Mouse (Mus musculus): Measurements from ENCODE around the gene Gm10282.

The Gm10282 gene

GRCm38 (mm10) chr8:72305210-72305905 is at the start of gene Gm10282:
Gene Gm10282 (minus strand): TSS chr8:72305260.
- DNase-seq: no peak

- DNase-seq: no peak
Measured at GRCm38 (mm10) chr8:72354272-72354671, 49.2 kb upstream of the Gm10282 start.

- no peak for DNase-seq
Measured at GRCm38 (mm10) chr8:72353700-72354045, 48.6 kb upstream of the Gm10282 start.

- no peak for DNase-seq
Measured at GRCm38 (mm10) chr8:72352951-72353699, 48.1 kb upstream of the Gm10282 start.

DNA sequence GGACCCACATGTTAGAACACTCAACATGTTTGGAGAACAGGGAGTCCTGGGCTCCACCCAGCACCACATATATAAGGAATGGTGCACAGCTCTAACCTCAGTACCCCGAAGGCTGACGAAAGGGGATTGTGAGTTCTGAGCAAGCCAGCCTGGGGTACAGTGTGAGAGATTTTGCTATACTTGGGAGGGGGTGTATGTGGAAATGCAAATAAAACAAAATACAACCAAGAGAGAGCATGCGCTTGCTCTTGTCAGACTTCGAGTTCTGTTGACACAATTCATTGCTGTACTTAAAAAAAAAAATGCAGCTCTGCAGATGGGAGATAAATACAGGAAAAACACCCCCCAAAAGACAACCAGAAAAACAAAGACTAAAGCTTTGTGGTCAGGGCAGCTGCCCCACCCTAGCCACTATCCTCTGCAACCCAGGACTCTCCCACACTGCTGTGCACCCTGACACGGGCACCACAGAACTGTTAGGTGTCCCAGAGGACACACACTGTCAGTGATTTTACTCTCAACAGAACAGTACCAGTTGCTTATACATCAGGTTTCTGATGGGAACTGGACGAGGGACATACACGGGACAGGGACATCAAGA is 46.4 kb upstream of the Gm10282 start:
- no peak for DNase-seq

GRCm38 (mm10) chr8:72350727-72351126 is 45.7 kb upstream of the Gm10282 start:
- DNase-seq: no peak

DNA sequence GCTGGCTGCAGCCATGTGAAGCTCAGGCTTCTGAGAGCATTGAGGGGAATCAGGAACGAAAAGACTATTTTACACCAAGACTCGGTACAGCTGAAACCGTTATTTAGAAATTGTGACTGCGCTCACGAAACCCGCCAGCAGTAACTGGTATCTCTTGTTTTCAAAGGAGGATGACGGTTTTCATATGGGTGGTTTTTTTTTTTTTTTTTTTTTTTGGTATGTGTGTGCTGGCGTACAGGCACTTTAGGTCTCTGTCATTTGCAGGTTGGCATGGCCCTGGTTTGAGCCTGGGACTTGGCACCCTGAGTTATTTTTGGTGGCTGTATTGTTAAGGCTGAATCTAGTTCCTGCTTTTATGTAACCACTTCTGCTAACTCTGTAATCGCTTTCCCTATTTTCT is 44.8 kb upstream of the Gm10282 start:
- DNase-seq: no peak

GRCm38 (mm10) chr8:72348956-72349355 is 43.9 kb upstream of the Gm10282 start:
- no peak for DNase-seq

- no peak for DNase-seq
Measured at GRCm38 (mm10) chr8:72348114-72348513, 43.1 kb upstream of the Gm10282 start.

GRCm38 (mm10) chr8:72347553-72347952 is 42.5 kb upstream of the Gm10282 start:
- no peak for DNase-seq

DNA sequence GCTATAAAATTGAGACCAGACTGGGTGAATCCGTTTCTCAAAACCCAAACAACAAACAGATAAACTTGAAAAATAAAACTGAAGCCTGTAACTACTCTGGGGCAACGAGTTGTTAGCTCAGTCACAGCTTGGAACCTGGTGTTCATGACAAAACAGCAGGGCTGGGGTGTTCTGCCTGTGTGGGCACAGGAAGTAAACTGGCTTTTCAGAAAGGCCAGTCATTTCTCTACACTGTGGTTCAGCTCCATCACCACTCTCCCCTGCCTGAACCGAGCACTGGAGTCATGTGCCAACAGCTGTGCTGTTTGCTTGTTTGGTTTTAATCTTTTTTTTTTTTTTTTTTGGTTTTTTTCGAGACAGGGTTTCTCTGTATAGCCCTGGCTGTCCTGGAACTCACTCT is 38.7 kb upstream of the Gm10282 start:
- DNase-seq: no peak

- DNase-seq: peak; percentile 55 to 65
Measured at GRCm38 (mm10) chr8:72342556-72343300, 37.7 kb upstream of the Gm10282 start.

DNA sequence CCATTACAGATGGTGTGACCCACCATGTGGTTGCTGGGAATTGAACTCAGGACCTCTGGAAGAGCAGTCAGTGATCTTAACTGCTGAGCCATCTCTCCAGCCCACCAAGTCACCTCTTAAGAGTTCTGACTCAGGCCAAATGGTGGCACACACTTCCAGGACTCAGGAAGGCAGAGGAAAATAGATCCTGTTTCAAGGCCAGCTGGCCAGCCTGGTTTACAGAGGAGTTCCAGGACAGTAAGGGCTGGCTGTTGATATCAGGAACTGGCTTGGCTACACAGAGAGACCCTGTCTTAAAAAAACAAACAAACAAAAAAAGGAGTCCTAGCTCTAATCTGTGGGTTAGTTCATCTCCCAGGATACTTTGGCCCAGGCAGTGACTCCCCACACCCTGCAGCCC is 32.0 kb upstream of the Gm10282 start:
- DNase-seq: no peak

DNA sequence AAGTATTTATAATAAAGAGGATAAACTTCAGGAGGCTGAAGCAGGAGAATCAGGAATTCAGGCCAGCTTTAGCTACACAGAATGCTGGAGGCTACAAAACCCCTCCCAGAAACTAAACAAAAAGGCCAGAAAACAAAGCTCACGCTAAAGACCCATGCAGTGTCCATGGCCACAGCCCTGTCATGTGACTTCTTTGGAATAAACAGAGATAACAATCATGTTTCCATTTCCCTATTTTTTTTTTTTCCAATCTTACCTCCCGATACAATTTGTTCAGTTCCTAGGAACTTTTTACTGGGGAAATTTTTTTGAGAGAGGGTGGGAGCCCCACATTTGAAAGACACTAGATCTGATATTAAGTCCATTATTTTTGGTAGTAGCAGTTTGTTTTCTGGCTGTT is 31.2 kb upstream of the Gm10282 start:
- no peak for DNase-seq

DNA sequence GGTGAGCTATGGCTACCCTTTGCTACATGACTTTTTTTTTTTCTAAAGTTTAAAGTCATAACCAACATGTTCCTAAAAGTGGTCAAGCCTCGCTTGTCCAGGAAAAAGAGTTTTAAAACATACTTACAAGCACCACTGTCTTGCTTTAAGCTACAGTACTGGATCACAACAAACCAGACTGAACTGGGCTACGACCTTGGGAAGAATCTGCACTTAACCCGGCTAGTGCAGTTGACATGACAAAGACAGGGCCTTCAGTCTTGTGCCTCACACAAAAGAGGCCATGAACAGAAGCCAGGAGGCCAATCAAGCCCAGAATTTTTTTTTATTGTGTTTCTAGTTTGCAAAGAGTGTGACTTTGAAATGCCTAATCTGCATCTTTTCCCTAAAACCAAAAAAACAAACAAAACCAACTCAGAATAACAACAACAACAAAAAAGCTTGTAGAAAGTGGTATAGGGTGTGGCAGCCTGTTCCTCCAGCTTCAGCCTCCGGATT is 29.1 kb upstream of the Gm10282 start:
- no peak for DNase-seq

GRCm38 (mm10) chr8:72333429-72334143 is 28.5 kb upstream of the Gm10282 start:
- DNase-seq: peak in 1 of 2 experiments; percentile 18

DNA sequence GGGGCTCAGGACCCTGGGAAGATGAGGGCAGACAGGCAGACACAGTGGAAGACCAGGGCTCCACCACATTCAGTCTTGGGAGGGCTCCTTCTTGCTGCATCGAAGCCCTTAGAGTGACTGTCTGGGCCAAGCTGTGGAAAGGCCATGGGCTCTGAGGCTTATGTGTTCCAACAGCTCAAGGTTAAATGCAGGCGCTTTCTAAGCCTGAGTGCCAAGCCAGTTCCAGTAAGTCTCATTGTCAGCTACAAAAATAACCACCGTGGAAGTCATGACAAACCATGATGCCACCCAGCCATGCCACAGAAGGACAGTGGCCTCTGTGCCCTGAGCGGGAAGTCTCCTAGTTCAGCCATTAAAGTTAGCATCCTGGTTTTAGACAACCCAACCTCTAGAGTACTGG is 26.6 kb upstream of the Gm10282 start:
- DNase-seq: no peak

GRCm38 (mm10) chr8:72330806-72331516 is 25.9 kb upstream of the Gm10282 start:
- no peak for DNase-seq

DNA sequence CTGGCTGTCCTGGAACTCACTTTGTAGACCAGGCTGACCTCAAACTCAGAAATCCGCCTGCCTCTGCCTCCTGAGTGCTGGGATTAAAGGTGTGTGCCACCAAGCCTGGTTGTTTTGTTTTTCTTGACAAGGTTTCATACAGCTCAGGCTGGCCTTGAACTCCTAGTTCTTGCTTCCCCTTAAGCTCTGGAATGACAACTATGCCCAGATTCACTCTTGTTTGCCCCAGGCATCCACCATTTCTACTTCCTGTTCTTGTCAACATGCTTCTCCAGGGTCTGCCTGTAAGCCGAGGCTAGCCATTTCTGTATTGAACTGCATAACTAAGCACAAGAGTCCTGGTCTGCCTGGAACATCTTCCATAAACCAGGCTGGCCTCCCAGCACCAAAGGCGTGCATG is 24.1 kb upstream of the Gm10282 start:
- DNase-seq: no peak

- DNase-seq: no peak
Measured at GRCm38 (mm10) chr8:72324708-72325107, 19.6 kb upstream of the Gm10282 start.

GRCm38 (mm10) chr8:72324036-72324706 is 19.1 kb upstream of the Gm10282 start:
- DNase-seq: no peak

Data from cerebellum, postnatal 10 days (tissue).